Mouse (Mus musculus) WW6 (cell line): Measurements from ENCODE around the gene Pvalb.

Experiments
- DNase-seq: peaks from one replicate; pipeline ENCODE4 v3.0.0-alpha.2; 2013; ENCODE audit warnings: low read depth, low spot score

The Pvalb gene

DNA sequence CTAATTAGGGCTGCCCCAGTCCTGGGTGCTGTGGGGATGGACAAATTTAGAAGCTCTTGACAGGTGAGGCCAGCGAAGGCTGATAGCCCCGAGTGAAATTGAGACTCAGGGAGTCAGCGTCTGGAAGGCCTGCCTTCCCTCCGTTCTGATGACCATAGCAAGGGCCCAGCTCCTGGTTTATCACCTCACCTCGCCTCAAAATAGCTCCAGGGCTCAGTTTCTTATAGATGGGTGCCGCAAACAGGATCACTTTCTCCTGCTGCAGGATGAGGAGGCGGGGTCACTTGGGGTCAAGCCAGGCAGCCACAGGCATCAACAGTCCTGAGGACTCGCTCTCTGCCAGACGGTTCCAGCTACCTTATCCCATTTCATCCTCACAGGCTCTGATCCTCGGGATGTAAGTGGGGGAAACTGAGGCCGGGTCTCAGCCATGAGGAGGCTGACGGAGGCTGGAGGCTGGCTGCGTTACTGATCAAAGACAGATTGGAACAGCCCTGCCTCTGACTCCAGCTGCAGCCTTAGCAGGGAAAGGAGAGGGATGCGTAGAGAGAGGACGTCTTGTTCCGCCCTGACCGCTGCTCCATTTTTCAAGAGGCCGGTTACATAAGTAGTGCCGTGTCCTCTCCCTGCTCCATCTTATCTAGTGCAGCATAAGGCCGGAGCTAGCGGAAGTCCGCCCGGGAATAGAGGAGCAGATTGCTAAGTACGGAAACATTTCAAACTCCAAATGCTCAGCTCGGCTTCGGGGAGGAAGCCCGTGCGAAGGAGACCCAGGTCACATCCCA is 10.9 kb downstream of the Pvalb start:
- DNase-seq = no peak

- DNase-seq = no peak
These were observed 11.9 kb downstream of the Pvalb start for GRCm38 (mm10) chr15:78194320-78194719.

DNA sequence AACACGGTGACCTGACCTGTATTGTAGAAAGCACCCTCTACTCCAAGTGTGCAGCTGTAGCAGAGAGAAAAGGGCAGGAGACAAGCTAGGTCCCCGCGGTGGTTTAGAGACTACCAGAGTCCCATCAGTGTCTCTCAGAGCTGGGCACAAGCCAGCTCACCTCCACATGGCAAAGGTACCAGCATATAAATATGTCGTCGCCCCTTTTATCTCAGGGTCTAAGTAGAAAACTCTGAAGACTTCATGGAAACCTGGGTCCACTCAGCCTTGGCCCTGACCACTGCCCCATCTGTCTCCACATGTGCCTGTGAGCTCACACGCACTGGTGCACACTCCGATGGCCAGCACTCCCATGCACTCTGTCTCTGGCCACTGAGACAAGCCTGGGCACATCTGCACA is 16.6 kb downstream of the Pvalb start:
- DNase-seq = no peak

GRCm38 (mm10) chr15:78188546-78188945 is 17.7 kb downstream of the Pvalb start:
- DNase-seq = no peak

DNA sequence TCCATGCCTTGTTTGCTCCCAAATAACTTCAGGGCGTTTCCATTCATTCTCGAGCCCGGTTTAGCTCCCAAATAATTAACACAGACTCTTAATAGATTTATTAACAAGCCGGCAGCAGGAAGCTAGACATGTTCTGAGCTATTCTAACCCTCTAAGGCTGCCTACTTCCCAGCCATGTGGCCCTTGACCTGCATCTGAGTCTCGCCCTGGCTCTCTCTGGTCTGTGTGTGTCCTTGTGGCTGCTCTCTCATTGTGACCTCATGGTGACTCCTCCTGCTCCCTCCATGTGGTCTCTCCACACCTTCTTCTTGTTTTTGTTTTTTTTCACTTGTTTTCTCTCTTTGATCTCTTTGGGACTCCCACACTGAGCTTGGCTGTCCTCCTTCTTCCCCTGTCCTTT is 19.3 kb downstream of the Pvalb start:
- DNase-seq = no peak

DNA sequence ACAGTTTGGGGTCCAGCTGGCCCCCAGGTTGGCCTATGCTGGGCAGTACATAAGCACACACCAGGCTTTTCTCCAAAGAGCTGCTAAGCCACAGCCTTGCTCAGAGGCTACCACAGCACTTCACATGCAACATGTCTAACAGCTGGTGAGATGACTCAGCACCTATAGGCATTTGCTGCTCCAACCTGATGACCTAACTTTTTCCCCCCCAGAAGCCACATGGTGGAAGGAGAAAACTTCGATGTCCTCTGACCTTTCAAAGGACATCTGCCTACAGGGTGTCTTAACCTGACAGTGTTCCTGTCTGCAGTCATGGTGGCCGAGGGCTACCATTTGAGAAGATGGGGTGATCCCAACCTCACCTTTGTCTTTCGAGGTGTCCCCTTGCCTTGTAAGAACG is 20.6 kb downstream of the Pvalb start:
- DNase-seq = no peak

GRCm38 (mm10) chr15:78184855-78185254 is 21.3 kb downstream of the Pvalb start:
- DNase-seq = no peak

GRCm38 (mm10) chr15:78181701-78182405 is 24.3 kb downstream of the Pvalb start:
- no peak for DNase-seq

DNA sequence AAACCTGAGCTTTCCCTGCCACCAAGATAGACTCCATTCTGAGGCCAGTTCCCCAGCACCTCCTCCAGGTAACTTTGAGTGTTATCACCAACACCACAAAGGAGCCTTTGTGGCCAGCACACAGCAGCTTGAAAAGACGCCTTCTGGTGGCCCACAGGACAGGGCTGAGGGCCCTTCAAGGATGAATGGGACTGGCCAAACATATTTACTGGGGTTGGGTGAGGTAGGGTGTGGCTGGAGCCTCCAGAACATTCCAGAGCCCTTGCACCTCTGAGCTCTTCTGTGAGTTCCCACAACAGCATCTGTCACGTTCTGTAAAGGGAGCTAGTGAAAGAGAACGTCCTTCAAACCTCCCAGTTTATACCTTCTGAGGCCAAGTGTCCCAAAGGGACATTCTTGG is 26.4 kb downstream of the Pvalb start:
- DNase-seq = no peak

DNA sequence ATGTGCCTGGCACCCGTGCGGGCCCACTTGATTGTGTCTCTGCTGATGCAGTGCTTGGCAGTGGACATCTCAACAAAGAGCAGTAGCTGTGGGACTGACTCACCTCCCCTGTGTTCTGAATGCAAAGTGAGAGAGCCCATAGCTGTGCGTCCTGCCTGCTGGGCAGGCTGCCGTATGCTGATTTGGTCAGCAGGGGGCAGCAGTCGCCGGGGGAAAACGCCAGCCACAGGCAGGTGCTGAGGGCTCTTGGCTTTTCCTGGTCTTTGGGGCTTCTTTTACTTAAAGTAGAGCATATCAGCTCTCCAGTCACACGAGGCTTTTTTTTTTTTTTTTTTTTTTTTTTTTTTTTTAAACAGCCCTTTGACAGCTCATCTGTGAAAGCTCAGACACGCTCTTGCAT is 27.8 kb downstream of the Pvalb start:
- DNase-seq = peak; percentile 36

- DNase-seq = no peak
These were observed 28.9 kb downstream of the Pvalb start for GRCm38 (mm10) chr15:78177257-78177656.

GRCm38 (mm10) chr15:78174887-78175245 is 31.3 kb downstream of the Pvalb start:
- no peak for DNase-seq

DNA sequence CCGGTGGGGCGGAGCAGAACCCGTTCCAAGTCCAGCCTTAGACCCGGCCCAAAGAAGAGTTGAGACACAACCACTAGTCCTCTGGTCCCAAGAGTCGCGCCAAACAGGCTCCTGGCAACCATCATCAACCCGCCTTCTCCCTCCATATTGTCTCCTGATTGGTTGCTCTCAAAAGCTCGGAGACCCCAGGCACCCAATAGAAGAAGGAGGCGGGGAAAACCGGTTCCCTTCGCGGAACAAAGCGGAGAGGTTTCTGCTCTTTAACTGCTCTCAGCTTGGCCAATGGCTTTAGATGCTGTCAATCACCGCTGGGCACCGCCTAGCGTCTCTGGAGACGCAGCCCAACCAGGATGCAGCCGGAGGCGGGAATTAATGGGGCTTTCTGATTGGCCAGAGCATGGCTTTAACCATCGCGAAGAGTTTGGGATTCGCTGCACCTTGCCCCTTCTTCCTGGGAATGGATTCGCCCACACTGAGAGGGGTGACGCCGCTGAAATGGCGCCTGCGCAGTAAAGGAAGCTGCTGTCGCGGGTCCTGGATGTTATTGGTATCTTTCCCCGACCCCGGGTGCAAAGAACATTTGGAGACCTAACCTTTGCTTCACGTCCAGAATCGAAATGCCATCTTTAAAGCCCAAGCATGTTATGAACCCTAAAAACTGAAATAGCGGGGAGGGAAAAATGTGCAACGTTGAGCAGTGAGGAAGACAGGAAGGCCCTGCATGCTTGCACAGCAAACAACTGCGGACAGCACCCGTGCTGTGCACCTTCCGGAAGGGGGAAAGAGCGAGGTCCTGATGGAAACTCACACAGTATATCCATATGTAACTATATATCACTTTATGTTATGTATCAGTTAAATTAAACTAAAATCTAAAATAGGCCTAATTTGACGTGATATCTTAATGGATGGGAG is 32.0 kb downstream of the Pvalb start, which contains the start of gene Ift27:
Ift27 (minus strand) TSS at position 136 of the 915 bp plus-strand sequence.
- DNase-seq = peak; percentile 97

GRCm38 (mm10) chr15:78172899-78173817 is 33.0 kb downstream of the Pvalb start:
- DNase-seq = no peak

DNA sequence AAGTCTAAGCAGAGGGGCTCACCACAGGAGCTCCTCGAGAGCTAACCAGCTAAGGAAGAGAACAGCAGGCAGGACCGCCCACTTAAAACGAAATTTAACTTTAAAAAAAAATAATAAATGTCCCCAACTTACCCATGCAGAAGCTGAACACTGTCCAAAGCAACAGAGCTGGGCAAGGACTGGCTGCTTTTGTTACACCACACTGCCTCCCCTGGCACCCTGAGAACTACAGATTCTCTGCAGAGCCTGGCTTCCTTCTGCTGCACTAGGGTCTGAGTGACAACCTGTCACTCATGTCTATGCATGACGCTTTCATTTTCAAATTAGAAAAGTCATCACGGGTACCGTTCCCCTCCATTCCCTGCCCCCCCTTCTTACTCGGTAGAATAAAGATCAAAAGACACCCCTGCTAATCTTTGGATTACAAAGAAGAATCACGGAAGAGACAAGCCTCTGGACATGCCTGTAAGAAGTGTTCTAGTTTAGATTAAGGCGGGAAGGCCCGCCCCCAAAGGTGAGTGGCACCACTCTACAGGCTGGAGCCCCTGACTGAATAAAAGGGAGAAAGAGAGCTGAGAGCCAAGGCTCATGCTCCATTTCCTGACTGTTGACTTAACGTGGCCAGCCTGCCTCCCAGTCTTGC is 33.8 kb downstream of the Pvalb start:
- DNase-seq = no peak

GRCm38 (mm10) chr15:78171651-78172050 is 34.5 kb downstream of the Pvalb start:
- no peak for DNase-seq

- no peak for DNase-seq
These were observed 35.5 kb downstream of the Pvalb start for GRCm38 (mm10) chr15:78170708-78171107.

GRCm38 (mm10) chr15:78169566-78169965 is 36.6 kb downstream of the Pvalb start:
- no peak for DNase-seq

GRCm38 (mm10) chr15:78165292-78165691 is 40.9 kb downstream of the Pvalb start:
- no peak for DNase-seq

DNA sequence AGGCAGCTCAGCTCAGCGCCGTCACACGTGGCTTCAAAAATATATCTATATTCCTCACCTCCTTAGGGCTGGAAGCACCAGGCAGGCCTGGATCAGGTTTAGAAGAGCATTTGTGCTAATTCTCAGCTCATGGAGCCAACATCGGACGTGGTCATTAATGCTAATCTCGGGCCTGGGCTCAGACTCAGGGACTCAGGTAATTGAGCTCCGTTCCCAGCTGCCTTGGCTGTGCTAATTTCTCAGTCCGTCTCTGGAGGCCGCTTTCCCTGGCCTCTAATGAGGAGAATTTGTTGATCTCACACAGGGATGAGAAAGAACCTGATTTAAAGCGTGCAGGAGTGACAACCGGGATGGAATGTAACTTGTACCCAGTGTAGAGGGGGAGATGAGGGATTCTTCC is 41.7 kb downstream of the Pvalb start:
- no peak for DNase-seq

- no peak for DNase-seq
These were observed 44.3 kb downstream of the Pvalb start for GRCm38 (mm10) chr15:78161946-78162345.
